Mouse (Mus musculus) frontal cortex, postnatal 10 days (tissue): ENCODE data around the gene Ckb.
A peak's percentile ranks its signal among the peaks of the same experiment; 100 is the strongest.
"Not testable (repeated sequence)": the region's sequence is repeated elsewhere in the genome, so short reads cannot be mapped to it uniquely, and the experiment has no call there.

Source experiments
- DNase-seq, 2 experiments: peaks; one replicate each; pipeline ENCODE4 v3.0.0; 2022; ENCODE audit warnings: low spot score in 2 of 2, mixed read lengths in 1 of 2

Gene Ckb

GRCm38 (mm10) chr12:111672176-111672575 is at the start of gene Ckb:
TSS of gene Ckb (minus strand) at chr12:111672338.
- peak; percentile 90 to 91 for DNase-seq

GRCm38 (mm10) chr12:111720222-111720621 is 48.1 kb upstream of the Ckb start:
- no peak for DNase-seq

- no peak for DNase-seq
Observed at GRCm38 (mm10) chr12:111718656-111719055, 46.5 kb upstream of the Ckb start.

GRCm38 (mm10) chr12:111716505-111716904 is 44.4 kb upstream of the Ckb start:
- no peak for DNase-seq

GRCm38 (mm10) chr12:111713880-111714279 is 41.7 kb upstream of the Ckb start:
- not testable (repeated sequence) for DNase-seq

GRCm38 (mm10) chr12:111713004-111713651 is 41.0 kb upstream of the Ckb start, which contains the start of the genes Bag5 and Apopt1:
TSS of gene Bag5 (minus strand) at chr12:111713257.
TSS of gene Apopt1 (plus strand) at chr12:111713261.
- peak; percentile 78 to 89 for DNase-seq

GRCm38 (mm10) chr12:111712476-111712875 is 40.3 kb upstream of the Ckb start:
- DNase-seq: no peak

GRCm38 (mm10) chr12:111710091-111710490 is 38.0 kb upstream of the Ckb start:
- DNase-seq: no peak

- no peak for DNase-seq
Observed at GRCm38 (mm10) chr12:111708181-111708580, 36.0 kb upstream of the Ckb start.

- no peak for DNase-seq
Observed at GRCm38 (mm10) chr12:111705186-111705973, 33.2 kb upstream of the Ckb start.

- DNase-seq: no peak
Observed at GRCm38 (mm10) chr12:111704609-111705008, 32.5 kb upstream of the Ckb start.

- no peak for DNase-seq
Observed at GRCm38 (mm10) chr12:111703301-111703700, 31.2 kb upstream of the Ckb start.

- peak in 1 of 2 experiments; percentile 17 for DNase-seq
Observed at GRCm38 (mm10) chr12:111700920-111701458, 28.9 kb upstream of the Ckb start.

GRCm38 (mm10) chr12:111699542-111699941 is 27.4 kb upstream of the Ckb start:
- DNase-seq: no peak

- DNase-seq: no peak
Observed at GRCm38 (mm10) chr12:111698346-111698913, 26.3 kb upstream of the Ckb start.

GRCm38 (mm10) chr12:111697708-111698107 is 25.6 kb upstream of the Ckb start:
- DNase-seq: no peak

- peak in 1 of 2 experiments; percentile 76 for DNase-seq
Observed at GRCm38 (mm10) chr12:111696239-111696638, 24.1 kb upstream of the Ckb start.

- DNase-seq: no peak
Observed at GRCm38 (mm10) chr12:111694880-111695804, 23.0 kb upstream of the Ckb start.

GRCm38 (mm10) chr12:111694271-111694781 is 22.2 kb upstream of the Ckb start:
- no peak for DNase-seq

- peak; percentile 80 to 88 for DNase-seq
Observed at GRCm38 (mm10) chr12:111693341-111694270, 21.5 kb upstream of the Ckb start.
